Mouse (Mus musculus) hindbrain, embryonic 11.5 days (tissue): ENCODE measurements around the gene Mepce. TPM values are rescaled to one million over a fixed set of nuclear protein-coding genes. Genes with fewer than 3 reads are reported as not detected.

Experiments
- ATAC-seq: fragments of 200-750 bp; cut with Nextera tagmentation; 2 replicates; pipeline ENCODE4 v1.8.0; 2017; ENCODE audit warnings: mild to moderate bottlenecking, moderate TSS enrichment, moderate library complexity; ENCODE audit not compliant: low FRiP score
- DNase-seq: peaks from one replicate; pipeline ENCODE4 v3.0.0-alpha.2; 2015; ENCODE audit warnings: low spot score
- H3K27ac ChIP-seq: fragments of 300-500 bp; sonication (generic); 2 replicates; pipeline ENCODE4 v1.5.1; 2014; ENCODE audit warnings: mild to moderate bottlenecking, low read depth, low read length
- H3K27me3 ChIP-seq: fragments of 300-500 bp; sonication (generic); 2 replicates; pipeline ENCODE4 v1.6.1; 2014; ENCODE audit warnings: mild to moderate bottlenecking, low read length, moderate library complexity, mixed read lengths; ENCODE audit not compliant: control insufficient read depth, insufficient read depth
- H3K36me3 ChIP-seq: fragments of 300-500 bp; sonication (generic); 2 replicates; pipeline ENCODE4 v1.6.1; 2014; ENCODE audit warnings: mild to moderate bottlenecking, low read length, moderate library complexity, mixed read lengths; ENCODE audit not compliant: control insufficient read depth, insufficient read depth
- H3K4me1 ChIP-seq: fragments of 300-500 bp; sonication (generic); replicated peaks from 2 replicates; pipeline ENCODE4 v1.6.1; 2014; ENCODE audit warnings: low read length, mixed read lengths; ENCODE audit not compliant: control insufficient read depth, insufficient read depth
- H3K4me2 ChIP-seq: fragments of 300-500 bp; sonication (generic); replicated peaks from 2 replicates; pipeline ENCODE4 v1.6.1; 2014; ENCODE audit warnings: mild to moderate bottlenecking, low read depth, low read length
- H3K4me3 ChIP-seq: fragments of 300-500 bp; sonication (generic); 2 replicates; pipeline ENCODE4 v1.5.1; 2014; ENCODE audit warnings: low read depth, low read length
- H3K9ac ChIP-seq: fragments of 300-500 bp; sonication (generic); 2 replicates; pipeline ENCODE4 v1.6.1; 2014; ENCODE audit warnings: low read depth, low read length
- H3K9me3 ChIP-seq: fragments of 300-500 bp; sonication (generic); 2 replicates; pipeline ENCODE4 v1.6.1; 2016; ENCODE audit warnings: low read length; ENCODE audit not compliant: control insufficient read depth
- WGBS: fragments of 180-500 bp; shearing (Covaris S2); extraction: QIAGEN DNeasy Blood & Tissue Kit; methylation state at CpG from one replicate; pipeline ENCODE4 v1.1.7; 2014; 5-methylcytosine and 5-hydroxymethylcytosine counted together
- polyA plus RNA-seq: library from polyadenylated mRNA; unstranded; fragments of >200 nt; fragmentation: Nextera tagmentation; extraction: Ambion mirVana; gene quantifications from 2 replicates; pipeline ENCODE4 v1.2.1, GENCODE M21; 2014

The Mepce gene
- polyA plus RNA-seq, 1 experiment from 2014 or later, result 14.9 TPM

DNA sequence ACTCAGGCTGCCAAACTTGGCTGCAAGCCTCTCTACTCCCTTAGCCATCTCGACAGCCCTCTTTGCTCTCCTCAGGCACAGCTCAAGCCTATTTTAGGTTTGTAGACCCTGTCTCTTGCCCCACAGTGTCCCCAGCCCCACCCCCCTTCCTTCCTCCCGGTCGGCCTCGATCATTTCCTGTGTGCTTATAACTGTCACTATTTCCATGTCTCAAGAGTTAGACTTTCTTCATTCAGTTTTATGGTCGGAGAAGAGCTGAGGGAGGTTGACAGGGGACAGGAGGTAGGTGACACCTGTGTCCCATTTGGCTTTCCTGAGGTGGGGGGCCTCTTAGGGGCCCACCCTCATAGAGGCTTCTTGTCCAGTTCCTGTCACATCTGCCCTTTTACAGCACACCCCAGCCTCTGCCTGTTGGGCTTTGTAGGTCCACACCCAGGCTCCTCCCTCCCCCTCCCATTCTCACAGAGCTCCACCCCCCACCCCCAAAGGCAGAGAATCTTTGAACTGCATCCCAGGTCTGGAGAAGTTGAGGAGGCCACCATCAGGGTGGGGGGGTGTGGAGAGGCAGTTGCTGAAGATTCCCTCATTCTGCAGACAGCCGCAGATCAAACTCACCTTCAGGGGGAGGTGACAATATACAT lies 38.1 kb downstream of the Mepce start:
- Histone ChIP-seq H3K9ac (no peak overlapping the region), H3K9me3 (no peaks in the 10 kb centered on the region), H3K4me2 (no peak overlapping the region), H3K4me1 (peaks cover 5% of the 10 kb centered on the region), H3K36me3 (no peaks in the 10 kb centered on the region; the same call in 1 of the 2 replicates), H3K27me3 (no peaks in the 10 kb centered on the region), H3K4me3 (no peak overlapping the region), H3K27ac (no peak overlapping the region)
- WGBS, result 79% methylated on average over 6 of the region's 6 CpGs
- DNase-seq (no peak), ATAC-seq (no peak)

- WGBS, result 51% methylated on average over 5 of the region's 5 CpGs
- no peaks in the 10 kb centered on the region; the same call in 1 of the 2 replicates for H3K36me3 ChIP-seq
- H3K9me3 ChIP-seq, result no peaks in the 10 kb centered on the region
- peaks cover 5% of the 10 kb centered on the region for H3K4me1 ChIP-seq
- peak overlapping the region; percentile 14 for H3K4me2 ChIP-seq
- H3K9ac ChIP-seq, result peak overlapping the region; percentile 11; the same call in 1 of the 2 replicates
- ATAC-seq, result no peak
- peak overlapping the region; percentile 1 for H3K4me3 ChIP-seq
- H3K27me3 ChIP-seq, result no peaks in the 10 kb centered on the region
- no peak overlapping the region for H3K27ac ChIP-seq
- DNase-seq, result no peak
Measured at GRCm38 (mm10) chr5:137748130-137748770, 39.2 kb downstream of the Mepce start.

DNA sequence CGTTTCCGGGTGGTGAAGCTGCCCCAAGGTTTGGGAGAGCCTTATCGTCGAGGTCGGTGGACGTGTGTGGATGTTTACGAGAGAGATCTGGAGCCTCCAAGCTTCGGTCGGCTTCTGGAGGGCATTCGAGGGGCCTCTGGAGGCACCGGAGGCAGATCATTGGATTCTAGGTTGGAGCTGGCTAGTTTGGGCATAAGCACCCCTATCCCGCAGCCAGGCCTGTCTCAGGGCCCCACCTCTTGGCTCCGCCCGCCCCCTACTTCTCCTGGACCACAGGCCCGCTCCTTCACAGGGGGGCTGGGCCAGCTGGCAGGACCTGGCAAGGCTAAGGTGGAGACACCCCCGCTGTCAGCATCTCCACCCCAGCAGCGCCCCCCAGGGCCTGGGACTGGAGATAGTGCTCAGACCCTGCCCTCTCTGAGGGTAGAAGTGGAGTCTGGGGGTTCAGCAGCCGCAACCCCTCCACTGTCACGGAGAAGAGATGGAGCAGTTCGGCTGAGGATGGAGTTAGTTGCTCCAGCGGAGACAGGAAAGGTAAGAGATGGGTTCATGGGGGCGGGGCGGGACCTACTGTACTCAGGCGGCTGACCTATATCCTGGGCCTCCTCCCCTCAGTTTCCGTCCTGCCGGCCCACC lies 40.0 kb downstream of the Mepce start:
- Histone ChIP-seq H3K4me2 (peak overlapping the region; percentile 99), H3K27ac (peak overlapping the region; percentile 84), H3K9ac (peak overlapping the region; percentile 78), H3K4me1 (peaks cover 5% of the 10 kb centered on the region), H3K9me3 (no peaks in the 10 kb centered on the region), H3K36me3 (no peaks in the 10 kb centered on the region; the same call in 1 of the 2 replicates), H3K27me3 (no peaks in the 10 kb centered on the region), H3K4me3 (peak overlapping the region; percentile 43)
- DNase-seq (no peak), ATAC-seq (no peak)
- 7% methylated on average over 21 of the region's 26 CpGs for WGBS

- DNase-seq (no peak), ATAC-seq (no peak)
- peak overlapping the region; percentile 78 for H3K9ac ChIP-seq
- H3K9me3 ChIP-seq, result no peaks in the 10 kb centered on the region
- peak overlapping the region; percentile 99 for H3K4me2 ChIP-seq
- H3K27ac ChIP-seq, result peak overlapping the region; percentile 84
- no peaks in the 10 kb centered on the region for H3K27me3 ChIP-seq
- 2% methylated on average over 16 of the region's 16 CpGs for WGBS
- H3K4me3 ChIP-seq, result peak overlapping the region; percentile 43
- H3K4me1 ChIP-seq, result peaks cover 5% of the 10 kb centered on the region
- H3K36me3 ChIP-seq, result no peaks in the 10 kb centered on the region; the same call in 1 of the 2 replicates
Measured at GRCm38 (mm10) chr5:137746851-137747325, 40.6 kb downstream of the Mepce start.

DNA sequence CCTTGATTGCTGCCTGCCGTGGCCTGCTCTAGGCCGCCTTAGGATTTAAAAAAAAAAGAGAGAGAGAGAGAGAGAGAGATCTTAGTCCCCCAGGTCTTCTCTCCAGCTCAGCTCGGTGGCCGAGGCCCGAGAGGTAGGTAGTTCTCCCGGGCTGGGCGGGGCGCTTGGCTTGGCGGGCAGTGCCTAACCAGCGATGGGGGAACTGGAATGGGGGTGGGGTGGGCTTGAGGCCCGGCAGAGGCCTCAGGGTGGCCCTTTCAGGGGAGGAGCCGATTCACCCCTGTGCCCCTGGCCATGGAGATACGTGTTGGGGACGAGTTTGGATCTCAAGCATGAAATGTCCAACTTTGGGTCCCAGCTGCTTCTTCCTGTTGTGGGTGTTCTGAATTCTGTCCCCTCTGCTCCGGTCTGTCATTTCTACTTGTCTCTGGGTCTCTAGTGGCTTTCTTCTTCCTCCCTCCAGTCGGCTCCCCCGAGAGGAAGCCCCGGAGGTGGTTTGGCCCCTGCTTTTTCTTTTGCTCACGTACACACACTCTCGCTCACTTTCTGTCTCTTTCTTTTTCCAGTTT lies 41.1 kb downstream of the Mepce start:
- under 1% methylated on average over 20 of the region's 20 CpGs for WGBS
- Histone ChIP-seq H3K4me3 (peak overlapping the region; percentile 43), H3K4me1 (peaks cover 5% of the 10 kb centered on the region), H3K4me2 (peak overlapping the region; percentile 99), H3K36me3 (no peaks in the 10 kb centered on the region), H3K9me3 (no peaks in the 10 kb centered on the region), H3K27me3 (no peaks in the 10 kb centered on the region), H3K27ac (peak overlapping the region; percentile 84), H3K9ac (peak overlapping the region; percentile 78)
- DNase-seq (peak; percentile 67), ATAC-seq (peak; percentile 37)

GRCm38 (mm10) chr5:137745214-137746171 lies 42.0 kb downstream of the Mepce start, which contains the start of gene Tsc22d4:
TSS of gene Tsc22d4 (plus strand) at chr5:137745730.
- Histone ChIP-seq H3K4me3 (peak within 1 kb of the TSS; percentile 43), H3K27me3 (no peaks in the 10 kb centered on the region), H3K9ac (peak within 1 kb of the TSS; percentile 78), H3K36me3 (no peaks in the 10 kb centered on the region), H3K4me1 (peaks cover 5% of the 10 kb centered on the region), H3K9me3 (no peaks in the 10 kb centered on the region), H3K27ac (peak within 1 kb of the TSS; percentile 84), H3K4me2 (peak within 1 kb of the TSS; percentile 99)
- DNase-seq (peak; percentile 91), ATAC-seq (peak; percentile 83)
- 4% methylated on average over 28 of the region's 28 CpGs for whole genome bisulfite sequencing

DNA sequence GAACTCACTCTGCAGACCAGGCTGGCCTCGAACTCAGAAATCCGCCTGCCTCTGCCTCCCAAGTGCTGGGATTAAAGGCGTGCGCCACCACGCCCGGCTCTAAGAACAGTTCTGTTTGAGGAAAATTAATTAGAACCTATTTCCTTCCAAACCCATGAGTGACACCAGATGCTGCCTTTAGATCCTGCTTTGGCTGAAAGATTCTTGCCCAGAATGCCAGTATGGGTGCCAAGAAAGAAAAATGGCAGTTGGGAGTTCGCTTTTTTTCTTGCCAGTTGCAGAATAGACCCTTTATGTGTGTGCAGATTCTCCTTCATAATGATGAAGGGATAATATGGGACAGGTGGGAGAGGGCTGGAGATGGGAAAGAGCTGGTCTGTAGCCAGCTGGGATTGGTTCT lies 43.3 kb downstream of the Mepce start:
- ATAC-seq (no peak), DNase-seq (no peak)
- Histone ChIP-seq H3K27ac (no peak overlapping the region), H3K36me3 (no peaks in the 10 kb centered on the region), H3K9ac (no peak overlapping the region), H3K9me3 (no peaks in the 10 kb centered on the region), H3K4me3 (no peak overlapping the region), H3K4me2 (no peak overlapping the region), H3K27me3 (no peaks in the 10 kb centered on the region), H3K4me1 (peaks cover 13% of the 10 kb centered on the region)
- WGBS, result 90% methylated on average over 7 of the region's 7 CpGs

DNA sequence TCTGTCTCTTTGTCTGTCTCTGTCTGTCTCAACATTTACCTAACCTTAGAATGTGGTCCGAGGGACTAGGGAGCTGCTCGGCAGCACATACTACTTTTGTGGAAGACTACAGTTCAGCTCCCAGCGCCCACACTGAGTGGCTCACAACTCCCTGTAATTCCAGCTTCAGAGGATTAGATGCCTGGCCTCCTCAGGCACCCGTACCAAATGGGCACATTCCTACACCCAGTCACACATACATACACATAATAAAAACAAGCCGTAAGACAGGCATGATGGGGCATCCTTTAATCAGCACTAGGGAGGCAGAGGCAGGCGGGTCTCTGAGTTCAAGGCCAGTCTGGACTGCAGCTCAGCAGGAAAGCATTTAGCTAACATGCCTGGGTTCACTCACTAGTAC lies 44.6 kb downstream of the Mepce start:
- Histone ChIP-seq H3K4me2 (no peak overlapping the region), H3K4me1 (peaks cover 17% of the 10 kb centered on the region), H3K27me3 (no peaks in the 10 kb centered on the region), H3K9me3 (no peaks in the 10 kb centered on the region), H3K4me3 (no peak overlapping the region), H3K27ac (no peak overlapping the region), H3K36me3 (no peaks in the 10 kb centered on the region), H3K9ac (no peak overlapping the region)
- ATAC-seq (no peak), DNase-seq (no peak)
- WGBS, result 90% methylated on average over 6 of the region's 6 CpGs
